Mouse (Mus musculus): ENCODE measurements at regions not wholly inside any gene's neighbourhood (a gene's known extent, or its start where the extent isn't known, plus 50 kb on each side); places are given as distances from the start of the nearest gene placed in this dataset.

DNA sequence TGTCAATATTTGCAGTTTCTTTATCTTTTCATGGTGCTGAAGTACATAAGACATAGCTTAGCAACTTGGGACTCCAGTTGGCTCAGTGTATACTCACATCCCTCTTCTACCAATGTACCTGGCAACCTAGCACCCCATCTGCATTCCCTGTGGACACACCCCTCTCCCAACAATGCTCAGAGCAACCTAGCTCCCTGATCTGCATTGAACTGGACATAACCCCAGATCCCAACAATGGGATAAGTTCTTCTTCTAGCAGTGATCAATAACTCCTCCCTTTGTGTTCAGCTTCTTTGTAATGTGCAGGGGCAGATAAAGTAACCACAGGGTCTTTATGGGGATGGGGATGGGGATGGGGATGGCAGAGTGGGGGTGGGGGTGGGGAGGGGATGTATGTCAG, 79.4 kb downstream of the Snrpe start:
- TF ChIP-seq CTCF (IDR thresholded peaks at IDR 0.05; ENCODE audit: low read depth) (no peak), EP300 (IDR thresholded peaks at IDR 0.05; ENCODE audit: low read depth) (no peak)

All from liver, postnatal 0 days (tissue).